Mouse (Mus musculus): ENCODE results near the gene Rasl11a.
"Not testable (repeated sequence)": the region's sequence is repeated elsewhere in the genome, so short reads cannot be mapped to it uniquely, and the experiment has no call there.

Rasl11a gene

DNA sequence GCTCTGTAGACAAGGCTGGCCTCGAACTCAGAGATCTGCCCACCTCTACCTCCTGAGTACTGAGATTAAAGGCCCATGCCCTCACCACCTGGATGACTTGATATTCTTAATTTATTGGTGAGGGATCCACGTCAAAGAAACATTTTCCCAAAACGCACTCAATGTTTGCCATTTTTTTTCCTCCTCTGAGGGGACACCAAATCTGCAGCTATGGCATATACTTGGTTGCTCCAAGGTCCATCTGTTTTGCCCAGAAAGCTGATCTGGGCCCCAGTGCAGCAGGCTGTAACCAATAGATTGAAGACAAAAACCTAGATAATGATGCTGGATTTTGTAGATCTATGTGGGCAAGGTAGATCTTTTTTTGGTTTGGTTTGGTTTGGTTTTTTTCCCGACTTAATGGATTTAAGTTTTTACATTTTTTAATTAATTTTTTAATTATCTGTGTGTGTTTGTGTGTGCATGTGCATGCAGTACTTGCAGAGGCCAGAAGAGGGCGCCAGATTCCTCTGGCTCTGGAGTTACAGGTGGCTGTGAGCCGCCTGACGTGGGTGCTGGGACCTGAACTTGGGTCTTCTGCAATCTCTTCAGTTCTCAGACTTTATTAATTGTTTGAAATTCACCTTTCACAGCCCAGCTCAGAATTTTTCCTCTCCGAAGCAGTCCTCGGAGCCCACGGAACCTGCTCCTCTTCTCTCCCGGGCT, 48.8 kb downstream of the Rasl11a start:
- no peak for DNase-seq

DNA sequence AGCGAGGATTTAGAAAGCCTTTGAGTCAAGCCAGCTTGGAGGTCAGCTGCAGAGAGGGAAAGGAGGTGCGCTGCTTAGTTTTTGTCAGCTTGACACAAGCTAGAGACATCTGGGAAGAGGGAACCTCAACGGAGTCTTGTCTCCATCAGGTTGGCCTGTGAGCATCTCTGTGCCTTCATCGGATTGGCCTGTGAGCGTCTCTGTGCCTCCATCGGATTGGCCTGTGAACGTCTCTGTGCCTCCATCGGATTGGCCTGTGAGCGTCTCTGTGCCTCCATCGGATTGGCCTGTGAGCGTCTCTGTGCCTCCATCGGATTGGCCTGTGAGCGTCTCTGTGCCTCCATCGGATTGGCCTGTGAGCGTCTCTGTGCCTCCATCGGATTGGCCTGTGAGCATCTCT, 50.8 kb downstream of the Rasl11a start:
- DNase-seq: not testable (repeated sequence)

DNA sequence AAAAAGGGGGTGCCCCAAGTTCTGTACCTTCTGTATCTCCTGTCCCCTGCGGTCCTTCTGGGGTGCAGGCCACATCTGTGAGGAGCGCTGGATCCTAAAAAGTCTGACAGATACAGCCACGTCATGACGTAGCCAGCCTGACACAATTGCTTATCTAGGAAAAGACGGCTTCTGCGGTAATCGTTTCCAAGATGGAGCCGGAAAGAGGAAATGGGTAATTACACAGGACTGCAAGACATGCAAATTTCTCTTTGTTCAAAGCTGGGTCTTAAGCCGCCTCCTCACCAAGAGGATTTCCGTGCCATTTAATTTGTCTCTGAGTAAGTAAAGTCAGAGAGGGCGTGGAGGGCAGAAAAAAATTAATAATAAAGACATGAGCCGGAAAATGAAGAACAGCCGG, 52.1 kb downstream of the Rasl11a start:
- no peak for DNase-seq
